Mouse (Mus musculus): ENCODE measurements around the gene Hist1h2bk. TPM values are rescaled to one million over a fixed set of nuclear protein-coding genes. Genes with fewer than 3 reads are reported as not detected.
A peak's percentile ranks its signal among the peaks of the same experiment; 100 is the strongest.

The Hist1h2bk gene
- polyA plus RNA-seq, 1 experiment from 2014 or later: 0.90 TPM

DNA sequence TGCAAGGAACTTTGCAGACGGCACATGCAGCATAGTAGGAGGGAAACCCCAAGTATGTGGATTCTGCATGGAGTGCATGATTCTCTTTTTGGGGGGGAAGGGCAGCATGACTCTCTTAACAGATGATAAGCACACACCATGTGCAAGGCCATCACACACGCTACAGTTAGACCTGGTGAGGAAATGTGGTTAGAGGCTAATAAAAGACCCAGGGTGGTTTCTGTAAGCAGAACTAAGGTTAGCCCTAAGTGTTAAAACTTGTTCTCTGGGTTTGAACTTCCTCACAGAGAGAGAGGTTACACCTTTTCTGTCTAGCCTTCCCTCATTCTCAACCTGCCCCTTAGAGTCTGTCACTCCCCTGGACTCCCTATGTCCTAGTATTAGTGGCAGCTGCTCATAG is 34.3 kb upstream of the Hist1h2bk start:
- no peak for ATAC-seq

DNA sequence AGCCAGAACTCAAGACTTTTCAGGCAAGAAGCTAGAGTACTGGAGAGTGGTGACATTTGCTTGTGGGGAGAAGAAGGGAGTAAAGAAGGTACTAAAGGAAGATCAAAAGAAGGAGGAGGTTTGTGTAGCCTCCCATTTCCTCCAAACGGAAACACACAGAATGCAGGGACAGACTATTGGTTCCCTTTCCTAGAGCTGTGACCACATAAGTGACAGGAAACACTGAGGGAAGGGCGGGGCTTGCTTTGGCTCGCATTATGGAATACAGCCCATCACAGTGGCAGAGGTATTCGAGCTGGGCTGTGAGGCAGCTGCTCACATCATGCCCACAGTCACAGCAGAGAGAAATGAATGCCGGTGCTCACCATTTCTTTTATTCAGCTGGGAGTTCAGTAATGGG is 33.8 kb upstream of the Hist1h2bk start:
- WGBS: 32% methylated on average over 5 of the region's 5 CpGs
- Histone ChIP-seq H3K27me3 (replicated peaks; ENCODE audit: control insufficient read depth, insufficient read depth, low read length) (peaks cover 90% of the 10 kb centered on the region), H3K27ac (ENCODE audit: low read depth, low read length) (no peak overlapping the region), H3K4me1 (replicated peaks; ENCODE audit: control insufficient read depth, insufficient read depth, low read length) (no peaks in the 10 kb centered on the region), H3K4me2 (replicated peaks; ENCODE audit: low read depth) (no peak overlapping the region), H3K9me3 (ENCODE audit: control insufficient read depth) (no peaks in the 10 kb centered on the region), H3K9ac (ENCODE audit: low read depth, low read length) (no peak overlapping the region), H3K4me3 (ENCODE audit: low read depth, low read length) (no peak overlapping the region), H3K36me3 (ENCODE audit: control insufficient read depth, insufficient read depth) (no peaks in the 10 kb centered on the region)
- TF ChIP-seq CTCF (IDR thresholded peaks at IDR 0.05; ENCODE audit: low read depth): no peak
- ATAC-seq: no peak

More for the DNA sequence above, 34.3 kb upstream of the Hist1h2bk start:
- Histone ChIP-seq H3K4me3 (ENCODE audit: low read depth, low read length) (no peak overlapping the region), H3K27me3 (replicated peaks; ENCODE audit: control insufficient read depth, insufficient read depth, low read length) (peaks cover 90% of the 10 kb centered on the region), H3K9me3 (ENCODE audit: control insufficient read depth) (no peaks in the 10 kb centered on the region), H3K27ac (ENCODE audit: low read depth, low read length) (no peak overlapping the region), H3K9ac (ENCODE audit: low read depth, low read length) (no peak overlapping the region), H3K36me3 (ENCODE audit: control insufficient read depth, insufficient read depth) (no peaks in the 10 kb centered on the region), H3K4me1 (replicated peaks; ENCODE audit: control insufficient read depth, insufficient read depth, low read length) (no peaks in the 10 kb centered on the region), H3K4me2 (replicated peaks; ENCODE audit: low read depth) (no peak overlapping the region)
- 68% methylated on average over 2 of the region's 2 CpGs for WGBS
- TF ChIP-seq CTCF (IDR thresholded peaks at IDR 0.05; ENCODE audit: low read depth): no peak

- WGBS: under 1% methylated on average over 45 of the region's 45 CpGs
- H3K27me3 ChIP-seq (replicated peaks; ENCODE audit: control insufficient read depth, insufficient read depth, low read length): peaks cover 89% of the 10 kb centered on the region
- no peak for TF ChIP-seq CTCF (IDR thresholded peaks at IDR 0.05; ENCODE audit: low read depth)
- no peaks in the 10 kb centered on the region for H3K9me3 ChIP-seq (ENCODE audit: control insufficient read depth)
- peak; percentile 69 for ATAC-seq
- peak overlapping the region; percentile 50 for H3K4me3 ChIP-seq (ENCODE audit: low read depth, low read length)
- H3K27ac ChIP-seq (ENCODE audit: low read depth, low read length): no peak overlapping the region
- H3K4me2 ChIP-seq (replicated peaks; ENCODE audit: low read depth): peak overlapping the region; percentile 98
- no peaks in the 10 kb centered on the region for H3K36me3 ChIP-seq (ENCODE audit: control insufficient read depth, insufficient read depth)
- no peaks in the 10 kb centered on the region for H3K4me1 ChIP-seq (replicated peaks; ENCODE audit: control insufficient read depth, insufficient read depth, low read length)
- H3K9ac ChIP-seq (ENCODE audit: low read depth, low read length): peak overlapping the region; percentile 19; the same call in 1 of the 2 replicates
Observed at GRCm38 (mm10) chr13:22005605-22006333, 29.9 kb upstream of the Hist1h2bk start.

- no peaks in the 10 kb centered on the region for H3K9me3 ChIP-seq (ENCODE audit: control insufficient read depth)
- ATAC-seq: peak; percentile 85
- peak overlapping the region; percentile 50 for H3K4me3 ChIP-seq (ENCODE audit: low read depth, low read length)
- peak overlapping the region; percentile 51 for H3K9ac ChIP-seq (ENCODE audit: low read depth, low read length)
- H3K4me1 ChIP-seq (replicated peaks; ENCODE audit: control insufficient read depth, insufficient read depth, low read length): no peaks in the 10 kb centered on the region
- H3K27me3 ChIP-seq (replicated peaks; ENCODE audit: control insufficient read depth, insufficient read depth, low read length): peaks cover 87% of the 10 kb centered on the region
- under 1% methylated on average over 38 of the region's 38 CpGs for WGBS
- no peak overlapping the region for H3K27ac ChIP-seq (ENCODE audit: low read depth, low read length)
- no peaks in the 10 kb centered on the region for H3K36me3 ChIP-seq (ENCODE audit: control insufficient read depth, insufficient read depth)
- H3K4me2 ChIP-seq (replicated peaks; ENCODE audit: low read depth): peak overlapping the region; percentile 98
- peak; percentile 28; the same call in 1 of the 2 replicates for TF ChIP-seq CTCF (IDR thresholded peaks at IDR 0.05; ENCODE audit: low read depth)
Observed at GRCm38 (mm10) chr13:22006334-22007120, 29.1 kb upstream of the Hist1h2bk start.

- ATAC-seq: no peak
- peak overlapping the region; percentile 50 for H3K4me3 ChIP-seq (ENCODE audit: low read depth, low read length)
- H3K36me3 ChIP-seq (ENCODE audit: control insufficient read depth, insufficient read depth): no peaks in the 10 kb centered on the region
- H3K4me2 ChIP-seq (replicated peaks; ENCODE audit: low read depth): peak overlapping the region; percentile 98
- peaks cover 87% of the 10 kb centered on the region for H3K27me3 ChIP-seq (replicated peaks; ENCODE audit: control insufficient read depth, insufficient read depth, low read length)
- no peaks in the 10 kb centered on the region for H3K9me3 ChIP-seq (ENCODE audit: control insufficient read depth)
- WGBS: 11% methylated on average over 18 of the region's 18 CpGs
- H3K27ac ChIP-seq (ENCODE audit: low read depth, low read length): no peak overlapping the region
- no peak for TF ChIP-seq CTCF (IDR thresholded peaks at IDR 0.05; ENCODE audit: low read depth)
- no peak overlapping the region; the same call in 1 of the 2 replicates for H3K9ac ChIP-seq (ENCODE audit: low read depth, low read length)
- no peaks in the 10 kb centered on the region for H3K4me1 ChIP-seq (replicated peaks; ENCODE audit: control insufficient read depth, insufficient read depth, low read length)
Observed at GRCm38 (mm10) chr13:22007121-22007510, 28.6 kb upstream of the Hist1h2bk start.

GRCm38 (mm10) chr13:22007872-22008271 is 27.8 kb upstream of the Hist1h2bk start:
- TF ChIP-seq CTCF (IDR thresholded peaks at IDR 0.05; ENCODE audit: low read depth): no peak
- no peak for ATAC-seq
- Histone ChIP-seq H3K27ac (ENCODE audit: low read depth, low read length) (no peak overlapping the region), H3K9me3 (ENCODE audit: control insufficient read depth) (no peaks in the 10 kb centered on the region), H3K4me1 (replicated peaks; ENCODE audit: control insufficient read depth, insufficient read depth, low read length) (no peaks in the 10 kb centered on the region), H3K36me3 (ENCODE audit: control insufficient read depth, insufficient read depth) (no peaks in the 10 kb centered on the region), H3K4me3 (ENCODE audit: low read depth, low read length) (no peak overlapping the region; the same call in 1 of the 2 replicates), H3K27me3 (replicated peaks; ENCODE audit: control insufficient read depth, insufficient read depth, low read length) (peaks cover 86% of the 10 kb centered on the region), H3K4me2 (replicated peaks; ENCODE audit: low read depth) (no peak overlapping the region), H3K9ac (ENCODE audit: low read depth, low read length) (no peak overlapping the region)
- 65% methylated on average over 7 of the region's 7 CpGs for WGBS
